Mouse (Mus musculus) spleen, adult 2 months (tissue): ENCODE measurements around the gene Xrcc5. TPM values are rescaled to one million over a fixed set of nuclear protein-coding genes. Genes with fewer than 3 reads are reported as not detected.

ENCODE experiments used
- DNase-seq, 2 experiments: peaks; one replicate each; pipeline versions ENCODE4 v3.0.0 to v3.0.0-alpha.2; 2012 to 2021; ENCODE audit warnings: low spot score in 2 of 2, low read depth in 1 of 2
- H3K27ac ChIP-seq: fragments of 200-500 bp; 2 replicates; pipeline ENCODE4 v1.5.1; 2012; ENCODE audit warnings: low read length, inconsistent platforms; ENCODE audit not compliant: insufficient read depth
- H3K27me3 ChIP-seq: fragments of 200-500 bp; 2 replicates; pipeline ENCODE4 v1.6.1; 2012; ENCODE audit warnings: mild to moderate bottlenecking, moderate library complexity, low read length, inconsistent platforms; ENCODE audit not compliant: control insufficient read depth, insufficient read depth
- H3K36me3 ChIP-seq: fragments of 200-500 bp; 2 replicates; pipeline ENCODE4 v1.6.1; 2012; ENCODE audit warnings: mild to moderate bottlenecking, low read length, inconsistent platforms; ENCODE audit not compliant: control insufficient read depth, insufficient read depth
- H3K4me1 ChIP-seq: fragments of 200-500 bp; 2 replicates; pipeline ENCODE4 v1.6.1; 2011; ENCODE audit warnings: inconsistent platforms; ENCODE audit not compliant: control insufficient read depth, insufficient read depth, insufficient read length
- H3K4me3 ChIP-seq: fragments of 200-500 bp; 2 replicates; pipeline ENCODE4 v1.5.1; 2011; ENCODE audit warnings: mild to moderate bottlenecking, inconsistent platforms; ENCODE audit not compliant: insufficient read depth, insufficient read length; ENCODE audit errors: extremely low read depth
- CTCF ChIP-seq: fragments of 200-500 bp; IDR thresholded peaks from 2 replicates; pipeline ENCODE4 v1.5.1; 2011; ENCODE audit warnings: mild to moderate bottlenecking, inconsistent platforms; ENCODE audit not compliant: insufficient read depth, insufficient read length, insufficient replicate concordance; ENCODE audit errors: extremely low read depth
- POLR2A ChIP-seq: fragments of 200-500 bp; IDR thresholded peaks from 2 replicates; pipeline ENCODE4 v1.6.1; 2011; ENCODE audit warnings: low read depth, low read length, inconsistent platforms
- WGBS: fragments of 180-500 bp; shearing (Covaris S2); methylation state at CpG from one replicate; pipeline ENCODE4 v1.1.7; 2018; 5-methylcytosine and 5-hydroxymethylcytosine counted together
- polyA plus RNA-seq: library from polyadenylated mRNA; depleted of rRNA; stranded (reverse); fragments of >200 nt; gene quantifications from 2 replicates; pipeline ENCODE4 v1.2.3, GENCODE M21; 2012

The Xrcc5 gene
- polyA plus RNA-seq, 1 experiment = 1.7 TPM

DNA sequence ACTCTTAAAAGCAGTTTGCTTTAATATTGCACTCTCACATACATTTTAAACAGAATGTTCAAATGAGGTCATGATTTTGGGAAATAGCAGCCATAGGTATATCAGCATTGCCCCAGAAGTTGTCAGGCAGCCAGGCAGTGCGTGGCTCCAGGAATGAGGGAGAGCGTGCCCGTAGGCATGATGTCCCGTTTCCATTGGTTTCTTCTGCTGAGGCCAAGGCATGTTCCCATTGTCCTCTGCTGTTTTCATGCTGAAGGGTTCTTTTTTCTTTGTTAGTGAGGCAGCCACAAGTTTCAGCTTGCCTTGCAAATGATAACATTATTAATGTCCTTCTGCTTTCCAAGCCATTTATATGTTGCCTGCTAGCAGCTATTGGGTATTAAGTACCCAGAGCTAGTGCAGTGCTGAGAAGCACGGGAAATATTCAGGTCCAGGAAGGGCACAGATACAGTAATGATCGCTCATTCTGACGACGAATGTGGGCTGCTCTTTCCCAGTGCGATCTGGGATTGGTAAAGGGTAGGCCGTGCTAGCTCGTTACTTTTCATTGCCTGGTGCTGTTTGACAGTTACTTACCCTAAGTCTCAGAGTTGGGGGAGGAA, 72.6 kb downstream of the Xrcc5 start:
- WGBS = 95% methylated on average over 11 of the region's 11 CpGs
- peaks cover 1% of the 10 kb centered on the region for H3K36me3 ChIP-seq
- no peaks in the 10 kb centered on the region for H3K27me3 ChIP-seq
- no peak overlapping the region for H3K27ac ChIP-seq
- no peak overlapping the region for H3K4me3 ChIP-seq
- DNase-seq = no peak
- TF ChIP-seq CTCF = no peak
- TF ChIP-seq POLR2A = no peak
- no peaks in the 10 kb centered on the region for H3K4me1 ChIP-seq

DNA sequence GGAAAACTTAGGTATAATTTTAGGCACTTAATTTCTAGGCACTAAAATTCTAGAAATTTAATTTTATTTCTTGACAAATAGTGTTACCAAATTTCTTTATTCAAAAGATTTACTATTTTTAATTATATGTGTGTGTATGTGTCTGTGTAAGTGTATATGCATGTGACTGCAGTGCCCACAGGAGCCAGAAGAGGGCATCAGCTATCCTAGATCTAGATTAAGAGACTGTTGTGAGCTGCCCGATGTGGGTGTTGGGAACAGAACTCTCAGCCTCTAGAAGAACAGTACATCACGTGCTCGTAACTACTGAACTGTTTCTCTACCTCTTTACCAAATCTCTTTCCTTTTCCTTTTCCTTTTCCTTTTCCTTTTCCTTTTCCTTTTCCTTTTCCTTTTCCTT, 73.3 kb downstream of the Xrcc5 start:
- TF ChIP-seq CTCF = no peak
- no peak for TF ChIP-seq POLR2A
- H3K36me3 ChIP-seq = peaks cover 3% of the 10 kb centered on the region
- H3K4me1 ChIP-seq = no peaks in the 10 kb centered on the region
- WGBS = 98% methylated on average over 3 of the region's 3 CpGs
- no peaks in the 10 kb centered on the region for H3K27me3 ChIP-seq
- H3K4me3 ChIP-seq = no peak overlapping the region
- no peak for DNase-seq
- no peak overlapping the region for H3K27ac ChIP-seq

DNA sequence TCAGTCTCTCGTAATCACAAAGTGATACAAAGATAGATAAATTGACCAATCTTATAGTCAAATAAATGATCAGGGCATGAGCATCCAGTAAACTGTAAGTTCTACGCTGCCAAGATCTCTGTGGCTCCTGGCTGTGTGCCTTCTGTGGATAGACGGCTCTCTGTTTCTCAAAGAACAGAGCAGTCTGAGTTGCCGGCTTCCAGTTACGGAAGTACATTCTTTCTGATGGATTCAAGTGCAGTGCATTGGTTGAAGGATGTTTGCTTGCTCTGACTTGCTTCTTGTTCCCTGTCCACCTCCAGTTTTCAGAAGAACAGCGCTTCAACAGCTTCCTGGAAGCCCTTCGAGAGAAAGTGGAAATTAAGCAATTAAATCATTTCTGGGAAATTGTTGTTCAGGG, 75.8 kb downstream of the Xrcc5 start:
- WGBS = 91% methylated on average over 7 of the region's 7 CpGs
- no peak overlapping the region for H3K27ac ChIP-seq
- H3K36me3 ChIP-seq = peaks cover 3% of the 10 kb centered on the region
- H3K4me1 ChIP-seq = no peaks in the 10 kb centered on the region
- no peak for TF ChIP-seq CTCF
- no peak overlapping the region for H3K4me3 ChIP-seq
- no peak for DNase-seq
- H3K27me3 ChIP-seq = no peaks in the 10 kb centered on the region

DNA sequence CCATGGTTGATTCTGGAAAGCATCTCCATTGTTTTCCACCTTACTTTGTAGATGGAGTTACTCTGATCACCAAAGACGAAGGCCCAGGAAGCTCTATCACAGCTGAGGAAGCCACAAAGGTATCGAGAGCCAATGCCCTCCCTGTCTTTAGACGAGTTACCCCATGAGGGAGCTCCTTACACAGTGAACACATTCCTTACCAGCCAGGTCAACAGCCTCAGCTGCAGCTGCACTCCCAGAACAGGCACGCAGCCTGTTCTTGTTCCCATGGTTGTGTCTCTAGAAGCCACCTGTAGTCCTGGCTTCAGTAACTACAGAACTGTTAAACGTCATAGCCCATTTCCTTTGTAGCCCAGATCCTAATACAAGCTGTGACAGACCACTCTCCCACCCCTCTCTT, 76.4 kb downstream of the Xrcc5 start:
- TF ChIP-seq POLR2A (no peak), CTCF (no peak)
- no peaks in the 10 kb centered on the region for H3K27me3 ChIP-seq
- no peak for DNase-seq
- H3K4me1 ChIP-seq = no peaks in the 10 kb centered on the region
- H3K36me3 ChIP-seq = peaks cover 3% of the 10 kb centered on the region
- WGBS = 92% methylated on average over 5 of the region's 5 CpGs
- H3K4me3 ChIP-seq = no peak overlapping the region
- no peak overlapping the region for H3K27ac ChIP-seq

DNA sequence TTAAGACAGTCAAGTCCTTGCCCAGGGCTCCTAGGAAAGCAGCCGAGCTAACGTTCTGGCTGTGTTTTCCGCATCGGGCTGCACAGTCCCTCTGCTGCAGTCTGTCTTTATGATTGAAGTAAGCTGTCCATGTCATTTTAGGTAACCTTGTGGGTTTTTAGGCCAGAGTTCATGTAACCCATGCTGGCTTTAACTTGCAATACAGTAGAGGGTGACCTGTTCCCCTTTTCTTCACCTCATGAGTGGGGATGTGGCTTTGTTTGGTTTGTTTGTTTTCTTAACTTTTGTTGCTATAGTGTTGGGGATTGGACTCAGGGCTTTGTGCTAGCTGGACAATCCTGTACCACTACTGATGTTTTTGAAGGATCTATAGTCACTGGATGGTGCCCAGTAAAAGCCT, 83.2 kb downstream of the Xrcc5 start:
- no peak for TF ChIP-seq CTCF
- TF ChIP-seq POLR2A = no peak
- WGBS = 92% methylated on average over 4 of the region's 4 CpGs
- no peak overlapping the region for H3K27ac ChIP-seq
- H3K4me3 ChIP-seq = no peak overlapping the region
- peaks cover 7% of the 10 kb centered on the region for H3K36me3 ChIP-seq
- no peak for DNase-seq
- no peaks in the 10 kb centered on the region for H3K4me1 ChIP-seq
- H3K27me3 ChIP-seq = no peaks in the 10 kb centered on the region

DNA sequence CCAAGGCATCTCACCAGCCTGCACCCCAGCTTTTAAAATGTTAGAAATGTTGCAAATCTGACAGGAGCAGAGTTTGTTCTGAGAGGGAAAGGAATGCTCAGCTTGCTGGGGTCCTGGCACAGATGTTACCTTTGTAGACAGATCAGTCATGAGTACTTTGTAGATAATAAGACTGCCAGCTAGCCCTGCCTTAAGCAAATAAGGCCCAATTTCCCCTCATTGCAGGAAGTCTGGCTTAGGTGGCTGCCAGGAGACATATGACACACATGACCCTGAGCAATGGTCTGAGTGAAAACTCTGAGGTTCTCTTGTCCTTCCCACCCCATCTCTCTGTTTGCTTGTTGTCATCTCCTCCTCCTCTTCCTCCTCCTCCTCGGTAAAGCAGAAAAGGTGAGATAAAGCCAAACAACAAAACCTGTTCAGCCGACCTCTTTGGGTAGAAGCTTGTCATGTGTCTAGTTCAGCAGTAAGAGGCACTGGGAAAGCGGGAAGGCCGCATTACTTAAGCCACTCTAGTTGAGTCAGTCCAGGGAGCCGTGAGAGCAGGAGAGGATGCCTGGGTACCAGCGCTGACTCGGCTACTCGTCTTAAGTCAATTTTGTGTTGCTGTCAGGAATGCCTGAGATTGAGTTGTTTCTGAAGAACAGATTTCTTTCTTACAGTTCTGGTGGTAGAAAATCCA, 92.6 kb downstream of the Xrcc5 start:
- TF ChIP-seq CTCF = no peak
- no peak for TF ChIP-seq POLR2A
- DNase-seq = no peak
- no peak overlapping the region for H3K27ac ChIP-seq
- 90% methylated on average over 8 of the region's 8 CpGs for WGBS
- H3K27me3 ChIP-seq = no peaks in the 10 kb centered on the region
- H3K36me3 ChIP-seq = peaks cover 5% of the 10 kb centered on the region
- no peak overlapping the region for H3K4me3 ChIP-seq
- no peaks in the 10 kb centered on the region for H3K4me1 ChIP-seq

DNA sequence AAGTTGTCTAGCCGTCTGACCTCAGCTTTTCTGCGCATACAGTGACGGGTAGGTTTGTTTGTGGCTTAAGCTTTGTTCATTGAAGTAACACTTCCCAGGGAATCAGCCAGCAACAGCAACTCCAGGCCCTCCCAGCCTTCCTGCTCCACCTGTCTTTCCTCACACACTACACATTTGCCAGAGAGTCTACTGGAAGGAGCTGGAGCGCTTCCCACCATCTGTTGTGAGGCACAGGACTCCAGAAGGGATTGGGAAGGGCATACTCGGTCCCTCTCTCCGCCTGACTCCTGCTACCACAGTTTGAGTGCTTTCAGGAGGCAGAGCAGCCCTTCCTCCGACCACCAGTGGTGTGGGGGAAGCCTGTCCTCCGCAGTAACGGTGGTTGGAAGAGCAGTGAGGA, 93.4 kb downstream of the Xrcc5 start:
- no peak overlapping the region for H3K27ac ChIP-seq
- peaks cover 2% of the 10 kb centered on the region; the same call in 1 of the 2 replicates for H3K36me3 ChIP-seq
- H3K4me3 ChIP-seq = no peak overlapping the region
- H3K27me3 ChIP-seq = no peaks in the 10 kb centered on the region
- DNase-seq = no peak
- 86% methylated on average over 9 of the region's 9 CpGs for WGBS
- TF ChIP-seq CTCF (no peak), POLR2A (no peak)
- no peaks in the 10 kb centered on the region for H3K4me1 ChIP-seq
